Mouse (Mus musculus): ENCODE measurements at regions not wholly inside any gene's neighbourhood (a gene's known extent, or its start where the extent isn't known, plus 50 kb on each side); places are given as distances from the start of the nearest gene placed in this dataset.

DNA sequence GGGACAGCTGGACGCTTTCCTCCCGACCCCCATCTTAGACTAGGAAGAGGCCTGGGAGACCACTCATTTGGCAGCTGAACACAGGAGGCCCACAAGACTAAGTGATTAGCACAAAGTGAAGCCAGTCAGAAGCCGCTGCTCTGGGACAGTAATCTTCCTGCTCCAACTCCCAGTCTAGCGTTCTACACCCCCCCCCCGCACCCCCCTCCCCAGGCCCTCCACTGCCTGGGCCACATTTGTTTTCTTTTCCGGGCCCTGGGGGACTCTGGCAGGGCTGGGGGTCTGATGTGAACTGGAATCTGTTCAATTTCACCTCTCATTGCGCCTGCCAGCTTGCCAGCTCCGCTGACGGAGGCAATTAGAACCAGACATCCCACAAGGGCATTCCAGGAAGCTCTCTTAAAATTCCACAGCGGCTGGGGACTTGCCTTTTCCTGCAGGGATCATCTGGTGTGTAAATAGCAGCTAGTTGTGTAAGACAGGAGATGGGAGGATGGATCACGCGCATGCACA lies 155.7 kb downstream of the Opa1 start:
- 39% methylated on average over 12 of the region's 12 CpGs for whole genome bisulfite sequencing
- Histone ChIP-seq H3K4me3 (replicated peaks; ENCODE audit: control insufficient read depth, low read depth, low read length) (no peak overlapping the region), H3K4me1 (ENCODE audit: control insufficient read depth, insufficient read depth, low read length) (peaks cover 1% of the 10 kb centered on the region; the same call in 1 of the 2 replicates), H3K27ac (ENCODE audit: control insufficient read depth, insufficient read depth, low read depth, low read length, poor library complexity) (no peak overlapping the region)
- TF ChIP-seq POLR2A (IDR thresholded peaks at IDR 0.05; ENCODE audit: borderline replicate concordance, control insufficient read depth, low read depth, low read length) (no peak), CTCF (IDR thresholded peaks at IDR 0.05; ENCODE audit: control insufficient read depth, insufficient read depth, low read length) (no peak)

- under 1% methylated on average over 12 of the region's 12 CpGs for WGBS
- Histone ChIP-seq H3K4me1 (ENCODE audit: control insufficient read depth, insufficient read depth, low read length) (peaks cover 1% of the 10 kb centered on the region; the same call in 1 of the 2 replicates), H3K27ac (ENCODE audit: control insufficient read depth, insufficient read depth, low read depth, low read length, poor library complexity) (no peak overlapping the region), H3K4me3 (replicated peaks; ENCODE audit: control insufficient read depth, low read depth, low read length) (no peak overlapping the region)
- TF ChIP-seq CTCF (IDR thresholded peaks at IDR 0.05; ENCODE audit: control insufficient read depth, insufficient read depth, low read length), result no peak
- no peak for TF ChIP-seq POLR2A (IDR thresholded peaks at IDR 0.05; ENCODE audit: borderline replicate concordance, control insufficient read depth, low read depth, low read length)
Observed at GRCm38 (mm10) chr16:29735371-29736008, 156.4 kb downstream of the Opa1 start.

GRCm38 (mm10) chr16:29736211-29736610 lies 157.1 kb downstream of the Opa1 start:
- 85% methylated on average over 9 of the region's 9 CpGs for WGBS
- Histone ChIP-seq H3K4me3 (replicated peaks; ENCODE audit: control insufficient read depth, low read depth, low read length) (no peak overlapping the region), H3K4me1 (ENCODE audit: control insufficient read depth, insufficient read depth, low read length) (peaks cover 1% of the 10 kb centered on the region; the same call in 1 of the 2 replicates), H3K27ac (ENCODE audit: control insufficient read depth, insufficient read depth, low read depth, low read length, poor library complexity) (no peak overlapping the region)
- TF ChIP-seq POLR2A (IDR thresholded peaks at IDR 0.05; ENCODE audit: borderline replicate concordance, control insufficient read depth, low read depth, low read length) (no peak), CTCF (IDR thresholded peaks at IDR 0.05; ENCODE audit: control insufficient read depth, insufficient read depth, low read length) (no peak)

DNA sequence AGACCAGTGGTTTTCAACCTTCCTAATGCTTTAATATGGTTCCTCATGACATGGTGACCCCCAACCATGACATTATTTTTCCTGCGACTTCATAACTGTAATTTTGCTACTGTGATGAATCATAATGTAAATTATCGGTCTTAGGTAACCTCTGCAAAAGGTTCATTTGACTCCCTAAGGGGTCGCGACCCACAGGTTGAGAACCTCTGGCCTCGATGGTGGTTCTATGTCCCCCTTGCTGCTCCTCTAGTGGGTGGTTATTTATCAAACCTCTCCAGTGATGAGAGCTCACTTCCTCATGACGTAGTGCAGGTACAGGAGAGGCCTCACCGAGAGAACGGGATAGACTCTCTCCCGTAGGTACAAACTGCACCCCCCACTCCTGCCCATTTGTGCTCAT lies 158.9 kb downstream of the Opa1 start:
- Histone ChIP-seq H3K4me3 (replicated peaks; ENCODE audit: control insufficient read depth, low read depth, low read length) (no peak overlapping the region), H3K4me1 (ENCODE audit: control insufficient read depth, insufficient read depth, low read length) (peaks cover 1% of the 10 kb centered on the region; the same call in 1 of the 2 replicates), H3K27ac (ENCODE audit: control insufficient read depth, insufficient read depth, low read depth, low read length, poor library complexity) (no peak overlapping the region)
- TF ChIP-seq POLR2A (IDR thresholded peaks at IDR 0.05; ENCODE audit: borderline replicate concordance, control insufficient read depth, low read depth, low read length) (no peak), CTCF (IDR thresholded peaks at IDR 0.05; ENCODE audit: control insufficient read depth, insufficient read depth, low read length) (no peak)
- 85% methylated on average over 9 of the region's 9 CpGs for WGBS

GRCm38 (mm10) chr16:29742497-29743230 lies 163.5 kb downstream of the Opa1 start:
- Histone ChIP-seq H3K27ac (ENCODE audit: control insufficient read depth, insufficient read depth, low read depth, low read length, poor library complexity) (no peak overlapping the region), H3K4me3 (replicated peaks; ENCODE audit: control insufficient read depth, low read depth, low read length) (no peak overlapping the region), H3K4me1 (ENCODE audit: control insufficient read depth, insufficient read depth, low read length) (no peaks in the 10 kb centered on the region)
- TF ChIP-seq POLR2A (IDR thresholded peaks at IDR 0.05; ENCODE audit: borderline replicate concordance, control insufficient read depth, low read depth, low read length), result no peak
- TF ChIP-seq CTCF (IDR thresholded peaks at IDR 0.05; ENCODE audit: control insufficient read depth, insufficient read depth, low read length), result no peak
- WGBS, result 25% methylated on average over 14 of the region's 14 CpGs

GRCm38 (mm10) chr16:29745486-29745885 lies 166.4 kb downstream of the Opa1 start:
- Histone ChIP-seq H3K4me1 (ENCODE audit: control insufficient read depth, insufficient read depth, low read length) (no peaks in the 10 kb centered on the region), H3K4me3 (replicated peaks; ENCODE audit: control insufficient read depth, low read depth, low read length) (no peak overlapping the region), H3K27ac (ENCODE audit: control insufficient read depth, insufficient read depth, low read depth, low read length, poor library complexity) (no peak overlapping the region)
- TF ChIP-seq CTCF (IDR thresholded peaks at IDR 0.05; ENCODE audit: control insufficient read depth, insufficient read depth, low read length) (no peak), POLR2A (IDR thresholded peaks at IDR 0.05; ENCODE audit: borderline replicate concordance, control insufficient read depth, low read depth, low read length) (no peak)
- WGBS, result 71% methylated on average over 5 of the region's 5 CpGs

- H3K27ac ChIP-seq (ENCODE audit: control insufficient read depth, insufficient read depth, low read depth, low read length, poor library complexity), result no peak overlapping the region
- H3K4me3 ChIP-seq (replicated peaks; ENCODE audit: control insufficient read depth, low read depth, low read length), result no peak overlapping the region
- no peaks in the 10 kb centered on the region for H3K4me1 ChIP-seq (ENCODE audit: control insufficient read depth, insufficient read depth, low read length)
- TF ChIP-seq POLR2A (IDR thresholded peaks at IDR 0.05; ENCODE audit: borderline replicate concordance, control insufficient read depth, low read depth, low read length), result no peak
- TF ChIP-seq CTCF (IDR thresholded peaks at IDR 0.05; ENCODE audit: control insufficient read depth, insufficient read depth, low read length), result no peak
- WGBS, result 79% methylated on average over 4 of the region's 4 CpGs
Observed at GRCm38 (mm10) chr16:29746245-29746644, 167.1 kb downstream of the Opa1 start.

DNA sequence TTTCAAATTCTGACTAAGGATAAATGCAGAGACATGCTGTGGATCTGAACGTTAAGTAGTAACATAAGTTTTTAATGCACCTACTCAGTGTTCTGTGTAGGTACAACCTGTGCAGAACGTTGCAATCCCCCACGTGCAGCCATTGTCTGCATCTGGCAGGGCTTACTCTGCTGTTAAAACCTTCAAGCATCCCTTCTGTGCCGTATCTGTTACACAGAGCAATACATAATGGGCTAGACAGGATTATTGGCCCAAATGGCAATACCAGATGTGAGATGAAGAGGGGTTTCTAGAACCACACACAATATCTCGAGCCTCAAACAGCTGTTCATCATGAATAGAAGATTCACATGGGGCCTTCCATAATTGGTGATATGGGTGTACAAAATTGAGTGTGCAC lies 170.0 kb downstream of the Opa1 start:
- no peaks in the 10 kb centered on the region for H3K4me1 ChIP-seq (ENCODE audit: control insufficient read depth, insufficient read depth, low read length)
- H3K27ac ChIP-seq (ENCODE audit: control insufficient read depth, insufficient read depth, low read depth, low read length, poor library complexity), result no peak overlapping the region
- WGBS, result 79% methylated on average over 5 of the region's 5 CpGs
- H3K4me3 ChIP-seq (replicated peaks; ENCODE audit: control insufficient read depth, low read depth, low read length), result no peak overlapping the region
- TF ChIP-seq POLR2A (IDR thresholded peaks at IDR 0.05; ENCODE audit: borderline replicate concordance, control insufficient read depth, low read depth, low read length) (no peak), CTCF (IDR thresholded peaks at IDR 0.05; ENCODE audit: control insufficient read depth, insufficient read depth, low read length) (no peak)
